In the genomic region with DNA sequence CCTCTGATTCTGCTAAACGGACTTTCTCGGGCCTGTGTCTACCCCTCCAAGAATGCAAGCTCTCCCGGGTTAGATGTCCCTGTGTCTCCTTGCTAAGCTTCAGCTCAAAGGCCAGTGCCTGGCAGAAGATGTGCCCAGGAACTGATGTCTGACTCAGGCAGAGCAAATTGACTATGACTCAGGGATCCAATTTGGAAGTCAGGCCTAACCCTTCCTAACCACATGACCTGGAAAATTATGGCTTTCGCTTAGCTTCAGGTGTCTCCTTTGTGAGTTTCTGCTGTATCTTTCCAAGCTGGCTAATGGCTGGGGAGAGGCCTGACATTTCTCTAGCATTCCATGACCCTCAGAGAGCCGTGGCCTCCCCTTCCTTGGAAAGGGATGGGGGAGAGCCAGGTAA, we compare ENCODE assay signal across 30 mouse cellular contexts. TPM values are rescaled to one million over a fixed set of nuclear protein-coding genes. Genes with fewer than 3 reads are reported as not detected.
DNase-seq lines count a peak whose midpoint lies in the region; ATAC-seq and TF ChIP-seq lines count a peak whose summit lies in the region.
"Had no signal": no experiment of that assay in that cellular context is flagged by ENCODE, and none has a peak within 500 bp of the region (broad histone marks: within the 10 kb centered on the region; RNA-seq: fewer than 3 reads in every experiment).

No protein-coding gene starts in this region.

- no peak for TF ChIP-seq POLR2A in olfactory bulb, adult 2 months (IDR thresholded peaks at IDR 0.05; ENCODE audit: insufficient read depth, low read depth, low read length)

- H3K36me3 ChIP-seq in heart, embryonic 12.5 days = no peaks in the 10 kb centered on the region
- no peaks in the 10 kb centered on the region for H3K36me3 ChIP-seq in C2C12 (ENCODE audit: control insufficient read depth, insufficient read depth)
- no peaks in the 10 kb centered on the region for H3K36me3 ChIP-seq in kidney, embryonic 15.5 days
- H3K36me3 ChIP-seq: embryonic facial prominence, embryonic 10.5 days; embryonic facial prominence, embryonic 13.5 days; forebrain, embryonic 12.5 days; forebrain, embryonic 15.5 days; heart, embryonic 15.5 days; hindbrain, embryonic 10.5 days; hindbrain, embryonic 15.5 days had no signal

- WGBS in heart, embryonic 12.5 days = 63% methylated on average over 5 of the region's 5 CpGs
- 46% methylated on average over 5 of the region's 5 CpGs for whole genome bisulfite sequencing in olfactory bulb, adult 2 months
- WGBS in kidney, embryonic 15.5 days = 74% methylated on average over 5 of the region's 5 CpGs

- peaks cover 17% of the 10 kb centered on the region for H3K4me1 ChIP-seq in heart, embryonic 12.5 days (replicated peaks)
- peaks cover 14% of the 10 kb centered on the region for H3K4me1 ChIP-seq in olfactory bulb, adult 2 months (ENCODE audit: control insufficient read depth, insufficient read depth, low read length)
- peaks cover 24% of the 10 kb centered on the region for H3K4me1 ChIP-seq in kidney, embryonic 15.5 days

- no peak overlapping the region for H3K4me3 ChIP-seq in heart, embryonic 12.5 days
- no peak overlapping the region for H3K4me3 ChIP-seq in C2C12 (ENCODE audit: insufficient read depth, poor library complexity, severe bottlenecking)
- no peak overlapping the region for H3K4me3 ChIP-seq in olfactory bulb, adult 2 months (ENCODE audit: insufficient read depth, low read depth, low read length)
- no peak overlapping the region for H3K4me3 ChIP-seq in kidney, embryonic 15.5 days (replicated peaks)
- H3K4me3 ChIP-seq: embryonic facial prominence, embryonic 10.5 days; embryonic facial prominence, embryonic 13.5 days; erythroblast, embryonic 14.5 days; forebrain, embryonic 12.5 days; forebrain, embryonic 15.5 days; heart, embryonic 15.5 days; hindbrain, embryonic 10.5 days; hindbrain, embryonic 15.5 days had no signal

- no peak overlapping the region for H3K9ac ChIP-seq in heart, embryonic 12.5 days
- H3K9ac ChIP-seq in kidney, embryonic 15.5 days = no peak overlapping the region
- H3K9ac ChIP-seq: embryonic facial prominence, embryonic 13.5 days; forebrain, embryonic 12.5 days; forebrain, embryonic 15.5 days; heart, embryonic 15.5 days; hindbrain, embryonic 15.5 days had no signal

- H3K27me3 ChIP-seq in heart, embryonic 12.5 days (replicated peaks) = no peaks in the 10 kb centered on the region
- H3K27me3 ChIP-seq in C2C12 (ENCODE audit: control insufficient read depth, insufficient read depth, insufficient read length) = no peaks in the 10 kb centered on the region
- no peaks in the 10 kb centered on the region for H3K27me3 ChIP-seq in kidney, embryonic 15.5 days
- H3K27me3 ChIP-seq: embryonic facial prominence, embryonic 13.5 days; forebrain, embryonic 15.5 days; heart, embryonic 15.5 days; hindbrain, embryonic 15.5 days had no signal

- TF ChIP-seq CTCF in C2C12 (IDR thresholded peaks at IDR 0.05; ENCODE audit: control insufficient read depth, insufficient read depth, insufficient read length) = no peak
- TF ChIP-seq CTCF in olfactory bulb, adult 2 months (IDR thresholded peaks at IDR 0.05; ENCODE audit: insufficient read depth, low read depth, low read length) = no peak

- peak; percentile 83 for DNase-seq in heart, adult 11 months
- peak; percentile 71 for DNase-seq in NIH3T3 (ENCODE audit: low read depth)
- no peak for DNase-seq in frontal cortex, postnatal 14 days (ENCODE audit: low spot score in 2 of 2)
- DNase-seq: adrenal gland, postnatal 36 days; cerebellum, adult 11 months; cerebellum, adult 8-10 months; cerebellum, postnatal 10 days; cerebellum, postnatal 36 days; embryo, embryonic 11 days; gastrocnemius, postnatal 10 days; gastrocnemius, postnatal 36 days; heart, postnatal 10 days; heart, postnatal 36 days; kidney, adult 2 months had no signal

- H3K79me2 ChIP-seq in C2C12 (ENCODE audit: control insufficient read depth, insufficient read depth) = peaks cover 10% of the 10 kb centered on the region

- no peak overlapping the region for H3K27ac ChIP-seq in heart, embryonic 12.5 days (ENCODE audit: poor library complexity, severe bottlenecking)
- peak overlapping the region; percentile 86 for H3K27ac ChIP-seq in olfactory bulb, adult 2 months (ENCODE audit: insufficient read depth, low read depth, low read length)
- H3K27ac ChIP-seq in kidney, embryonic 15.5 days = no peak overlapping the region
- H3K27ac ChIP-seq: embryonic facial prominence, embryonic 10.5 days; embryonic facial prominence, embryonic 13.5 days; forebrain, embryonic 12.5 days; forebrain, embryonic 15.5 days; heart, embryonic 15.5 days; hindbrain, embryonic 10.5 days; hindbrain, embryonic 15.5 days had no signal

- H3K9me3 ChIP-seq in heart, embryonic 12.5 days (replicated peaks) = no peaks in the 10 kb centered on the region
- H3K9me3 ChIP-seq in kidney, embryonic 15.5 days (replicated peaks) = no peaks in the 10 kb centered on the region
- H3K9me3 ChIP-seq: embryonic facial prominence, embryonic 10.5 days; embryonic facial prominence, embryonic 13.5 days; forebrain, embryonic 12.5 days; forebrain, embryonic 15.5 days; G1E; heart, embryonic 15.5 days; hindbrain, embryonic 10.5 days; hindbrain, embryonic 15.5 days had no signal

- peaks cover 2% of the 10 kb centered on the region for H3K79me3 ChIP-seq in C2C12 (ENCODE audit: low read depth)

- no peak overlapping the region for H3K4me2 ChIP-seq in heart, embryonic 12.5 days
- H3K4me2 ChIP-seq in kidney, embryonic 15.5 days = no peak overlapping the region
- H3K4me2 ChIP-seq: embryonic facial prominence, embryonic 13.5 days; forebrain, embryonic 12.5 days; forebrain, embryonic 15.5 days; heart, embryonic 11.5 days; heart, embryonic 15.5 days; hindbrain, embryonic 15.5 days had no signal

- peak overlapping the region; percentile 33 for H3ac ChIP-seq in C2C12 (ENCODE audit: control insufficient read depth, insufficient read length, low read depth)

- no peak for ATAC-seq in heart, embryonic 12.5 days (ENCODE audit: insufficient number of reproducible peaks, low FRiP score)
- ATAC-seq in kidney, embryonic 15.5 days (replicated peaks; ENCODE audit: low FRiP score) = no peak
- ATAC-seq: activated CD4-positive, CD25-positive, alpha-beta regulatory T cell, adult 4 months; forebrain, embryonic 15.5 days; intestine, postnatal 0 days had no signal

TF ChIP-seq in C2C12, 6 proteins besides CTCF, POLR2A, EP300 and RAD21:
- no peak for TF ChIP-seq MYOG (IDR thresholded peaks at IDR 0.05; ENCODE audit: control insufficient read depth, extremely low read depth, insufficient read length)
- TF ChIP-seq FOSL1 (IDR thresholded peaks at IDR 0.05; ENCODE audit: insufficient read depth, low read length, poor library complexity, severe bottlenecking) = no peak
- TF ChIP-seq CEBPB (IDR thresholded peaks at IDR 0.05; ENCODE audit: low read depth) = no peak
- TF ChIP-seq MYOD1 (IDR thresholded peaks at IDR 0.05; ENCODE audit: control insufficient read depth, insufficient read length, low read depth) = no peak
- TF ChIP-seq USF1 (IDR thresholded peaks at IDR 0.05; ENCODE audit: low read depth) = peak; percentile 72
- TF ChIP-seq MAX (IDR thresholded peaks at IDR 0.05) = no peak

RNA-seq across cellular contexts. Expression of a gene that starts 3.8 kb away (rescaled TPM):
- polyA plus RNA-seq in heart, embryonic 12.5 days (2016; fragmentation: Nextera tagmentation; extraction: Ambion mirVana) = 32.8 and 33.4 TPM in 2 replicates
- polyA plus RNA-seq in C2C12 (2012; fragmentation: generic; extraction: Trizol) = 28.7 TPM
- polyA plus RNA-seq in olfactory bulb, adult 2 months (2012; ENCODE audit: insufficient read depth, insufficient read length, low replicate concordance, missing spikeins) = not detected in 2 replicates
- polyA plus RNA-seq in kidney, embryonic 15.5 days (2015; fragmentation: Nextera tagmentation; extraction: Ambion mirVana) = 33.3 and 39.5 TPM in 2 replicates

RNA-seq across cellular contexts. Expression of a gene that starts 35.1 kb away (rescaled TPM):
- polyA plus RNA-seq in heart, embryonic 12.5 days (2016; fragmentation: Nextera tagmentation; extraction: Ambion mirVana) = 66.1 and 75.9 TPM in 2 replicates
- 30.2 TPM for polyA plus RNA-seq in C2C12 (2012; fragmentation: generic; extraction: Trizol)
- 898 TPM in 1 of 2 replicates, not detected in the other for polyA plus RNA-seq in olfactory bulb, adult 2 months (2012; ENCODE audit: insufficient read depth, insufficient read length, low replicate concordance, missing spikeins)
- polyA plus RNA-seq in kidney, embryonic 15.5 days (2015; fragmentation: Nextera tagmentation; extraction: Ambion mirVana) = 134 TPM in 2 replicates

RNA-seq across cellular contexts. Expression of a gene that starts 35.5 kb away (rescaled TPM):
- polyA plus RNA-seq in heart, embryonic 12.5 days (2016; fragmentation: Nextera tagmentation; extraction: Ambion mirVana) = 51.4 and 52.9 TPM in 2 replicates
- polyA plus RNA-seq in C2C12 (2012; fragmentation: generic; extraction: Trizol) = 95.1 TPM
- not detected in 2 replicates for polyA plus RNA-seq in olfactory bulb, adult 2 months (2012; ENCODE audit: insufficient read depth, insufficient read length, low replicate concordance, missing spikeins)
- 85.8 and 88.3 TPM in 2 replicates for polyA plus RNA-seq in kidney, embryonic 15.5 days (2015; fragmentation: Nextera tagmentation; extraction: Ambion mirVana)

RNA-seq across cellular contexts. Expression of a gene that starts 35.9 kb away (rescaled TPM):
- polyA plus RNA-seq in heart, embryonic 12.5 days (2016; fragmentation: Nextera tagmentation; extraction: Ambion mirVana) = 0.51 and 0.64 TPM in 2 replicates
- 0.18 TPM for polyA plus RNA-seq in C2C12 (2012; fragmentation: generic; extraction: Trizol)
- not detected in 2 replicates for polyA plus RNA-seq in olfactory bulb, adult 2 months (2012; ENCODE audit: insufficient read depth, insufficient read length, low replicate concordance, missing spikeins)
- 0.83 and 1.1 TPM in 2 replicates for polyA plus RNA-seq in kidney, embryonic 15.5 days (2015; fragmentation: Nextera tagmentation; extraction: Ambion mirVana)
- polyA plus RNA-seq: erythroblast, embryonic 14.5 days; G1E had no signal

Comparison
In these comparisons a context has a peak if more than half of its experiments do, and no peak if none do; other contexts are left out.
1. DNase-seq: peak in heart, adult 11 months (single experiment) and NIH3T3 (single experiment); none in frontal cortex, postnatal 14 days (0 of 2).
2. RNA of a gene that starts 35.5 kb away (polyA plus RNA-seq): 95.1 TPM in C2C12 (single experiment), 85.8 to 88.3 TPM in kidney, embryonic 15.5 days and 51.4 to 52.9 TPM in heart, embryonic 12.5 days; not detected in olfactory bulb, adult 2 months; every median in the first group is over 10 times any median in the second.